Mouse (Mus musculus) heart, adult 18-20 months (tissue): ENCODE data around the gene Ift140. TPM values are rescaled to one million over a fixed set of nuclear protein-coding genes. Genes with fewer than 3 reads are reported as not detected.
A peak's percentile ranks its signal among the peaks of the same experiment; 100 is the strongest.

Experiments used
- DNase-seq, 2 experiments: peaks; one replicate each; pipeline ENCODE4 v3.0.0; 2021 to 2022; ENCODE audit warnings: mixed read lengths in 1 of 2
- long read RNA-seq, 2 experiments: library from polyadenylated mRNA; stranded (forward); transcript quantifications; one replicate each; pipeline ENCODE4 v2.0.0; 2021
- total RNA-seq, 2 experiments: library from RNA; stranded (reverse); gene quantifications; 2 replicates each; pipeline ENCODE4 v1.2.3; 2021

The Ift140 gene
- 1 to 10 TPM; 3.5 to 5.5 TPM for total RNA-seq
- long read RNA-seq, experiment 1, partial matches to known transcripts: 1 of 5 reads
- long read RNA-seq, experiment 1, other reads (novel, unspliced or antisense): 4 of 5 reads
- long read RNA-seq, experiment 2, full-length matches to known transcripts: 1 of 4 reads
- long read RNA-seq, experiment 2, partial matches to known transcripts: 3 of 4 reads
- long read RNA-seq, experiment 2, other reads (novel, unspliced or antisense): 0 of 4 reads

GRCm38 (mm10) chr17:25015655-25016291 is at the start of gene Ift140, which contains the start of gene Cramp1l:
Gene Ift140, plus strand, starts transcription at chr17:25016085.
Gene Cramp1l, minus strand, starts transcription at chr17:25015788.
- DNase-seq: peak; percentile 98 to 100

- no peak for DNase-seq
Measured at GRCm38 (mm10) chr17:24987221-24987620, 28.7 kb upstream of the Ift140 start.

GRCm38 (mm10) chr17:24994721-24995120 is 21.2 kb upstream of the Ift140 start:
- no peak for DNase-seq

GRCm38 (mm10) chr17:25005102-25005501 is 10.8 kb upstream of the Ift140 start:
- no peak for DNase-seq

- no peak for DNase-seq
Measured at GRCm38 (mm10) chr17:25007480-25007879, 8.4 kb upstream of the Ift140 start.

GRCm38 (mm10) chr17:25013606-25014501 is 2.0 kb upstream of the Ift140 start:
- DNase-seq: peak; percentile 22 to 55

GRCm38 (mm10) chr17:25014841-25015570 is 879 bp upstream of the Ift140 start:
- peak in 1 of 2 experiments; percentile 49 for DNase-seq

GRCm38 (mm10) chr17:25016292-25017132 is 627 bp downstream of the Ift140 start:
- DNase-seq: peak in 1 of 2 experiments; percentile 89

GRCm38 (mm10) chr17:25036183-25036582 is 20.3 kb downstream of the Ift140 start:
- peak in 1 of 2 experiments; percentile 17 for DNase-seq

- no peak for DNase-seq
Measured at GRCm38 (mm10) chr17:25044879-25045278, 29.0 kb downstream of the Ift140 start.

- DNase-seq: no peak
Measured at GRCm38 (mm10) chr17:25045281-25045680, 29.4 kb downstream of the Ift140 start.

GRCm38 (mm10) chr17:25047143-25047542 is 31.3 kb downstream of the Ift140 start:
- DNase-seq: peak in 1 of 2 experiments; percentile 42

GRCm38 (mm10) chr17:25053274-25053673 is 37.4 kb downstream of the Ift140 start:
- DNase-seq: no peak

GRCm38 (mm10) chr17:25057041-25057440 is 41.2 kb downstream of the Ift140 start:
- no peak for DNase-seq

- DNase-seq: no peak
Measured at GRCm38 (mm10) chr17:25063261-25063660, 47.4 kb downstream of the Ift140 start.

- no peak for DNase-seq
Measured at GRCm38 (mm10) chr17:25063872-25064271, 48.0 kb downstream of the Ift140 start.

GRCm38 (mm10) chr17:25064351-25064750 is 48.5 kb downstream of the Ift140 start:
- peak; percentile 86 to 94 for DNase-seq

GRCm38 (mm10) chr17:25065189-25065588 is 49.3 kb downstream of the Ift140 start:
- no peak for DNase-seq

- DNase-seq: peak; percentile 60 to 68
Measured at GRCm38 (mm10) chr17:25066595-25066994, 50.7 kb downstream of the Ift140 start.

GRCm38 (mm10) chr17:25067442-25067851 is 51.6 kb downstream of the Ift140 start:
- peak; percentile 76 to 90 for DNase-seq

GRCm38 (mm10) chr17:25068690-25069089 is 52.8 kb downstream of the Ift140 start:
- DNase-seq: peak in 1 of 2 experiments; percentile 45
